9 mouse cellular contexts compared by ENCODE assay signal in genomic region chr2:138265356-138266005, GRCm38 (mm10). TPM values are rescaled to one million over a fixed set of nuclear protein-coding genes. Genes with fewer than 3 reads are reported as not detected.
DNase-seq lines count a peak whose midpoint lies in the region; ATAC-seq and TF ChIP-seq lines count a peak whose summit lies in the region.
"Had no signal": no experiment of that assay in that cellular context is flagged by ENCODE, and none has a peak within 500 bp of the region (broad histone marks: within the 10 kb centered on the region; RNA-seq: fewer than 3 reads in every experiment).

No protein-coding gene starts in this region.

- peaks cover 12% of the 10 kb centered on the region for H3K4me1 ChIP-seq in liver, adult 2 months (ENCODE audit: control insufficient read depth, insufficient read depth, low read length)
- H3K4me1 ChIP-seq in hindbrain, embryonic 16.5 days (ENCODE audit: control insufficient read depth, insufficient read depth, low read depth, low read length), result peaks cover 24% of the 10 kb centered on the region
- H3K4me1 ChIP-seq in megakaryocyte, embryonic 14.5 days, result peaks cover 37% of the 10 kb centered on the region

- 0 out of 2 replicates have a peak overlapping the region, but pooled peaks have one; percentile 6 for H3K4me2 ChIP-seq in hindbrain, embryonic 16.5 days (ENCODE audit: low read length)
- H3K4me2 ChIP-seq: midbrain, embryonic 12.5 days had no signal

- H3K9me3 ChIP-seq in hindbrain, embryonic 16.5 days (ENCODE audit: control insufficient read depth, low read length), result no peaks in the 10 kb centered on the region
- H3K9me3 ChIP-seq in megakaryocyte, embryonic 14.5 days, result peaks cover 3% of the 10 kb centered on the region; the same call in 1 of the 2 replicates
- H3K9me3 ChIP-seq: midbrain, embryonic 12.5 days had no signal

- no peak overlapping the region for H3K4me3 ChIP-seq in liver, adult 2 months (ENCODE audit: insufficient read depth, low read depth, low read length)
- no peak overlapping the region for H3K4me3 ChIP-seq in hindbrain, embryonic 16.5 days (ENCODE audit: low read length)
- H3K4me3 ChIP-seq in megakaryocyte, embryonic 14.5 days (replicated peaks), result peak overlapping the region; percentile 90
- H3K4me3 ChIP-seq: midbrain, embryonic 12.5 days had no signal

- peak; percentile 29 for DNase-seq in liver, adult 2 months (ENCODE audit: extremely low read depth, low read depth, low spot score)
- DNase-seq in liver, result no peak
- peak; percentile 43 to 49 for DNase-seq in cerebellum, postnatal 14 days
- DNase-seq in urinary bladder, postnatal 10 days (ENCODE audit: low spot score), result no peak
- DNase-seq in urinary bladder, adult 2 months (ENCODE audit: low spot score), result no peak

- H3K27ac ChIP-seq in liver, adult 2 months (replicated peaks; ENCODE audit: insufficient read depth, low read depth, low read length), result no peak overlapping the region
- H3K27ac ChIP-seq in hindbrain, embryonic 16.5 days (ENCODE audit: low read depth, low read length), result no peak overlapping the region
- H3K27ac ChIP-seq: midbrain, embryonic 12.5 days had no signal

- no peak for TF ChIP-seq CTCF in liver, adult 2 months (IDR thresholded peaks at IDR 0.05; ENCODE audit: low read depth, low read length)

- no peaks in the 10 kb centered on the region for H3K27me3 ChIP-seq in liver, adult 2 months (ENCODE audit: control insufficient read depth, insufficient read depth, low read length)
- no peaks in the 10 kb centered on the region for H3K27me3 ChIP-seq in hindbrain, embryonic 16.5 days (replicated peaks; ENCODE audit: control insufficient read depth, insufficient read depth, low read length)
- no peaks in the 10 kb centered on the region for H3K27me3 ChIP-seq in megakaryocyte, embryonic 14.5 days (replicated peaks)
- H3K27me3 ChIP-seq: midbrain, embryonic 12.5 days had no signal

- 48% methylated on average over 13 of the region's 13 CpGs for WGBS in liver, adult 2 months
- WGBS in hindbrain, embryonic 16.5 days, result 28% methylated on average over 13 of the region's 13 CpGs

- no peak overlapping the region for H3K9ac ChIP-seq in liver, adult 2 months (ENCODE audit: low read depth, low read length)
- no peak overlapping the region for H3K9ac ChIP-seq in hindbrain, embryonic 16.5 days (ENCODE audit: low read depth, low read length)
- H3K9ac ChIP-seq: midbrain, embryonic 12.5 days had no signal

- no peak for TF ChIP-seq POLR2A in liver, adult 2 months (IDR thresholded peaks at IDR 0.05; ENCODE audit: extremely low read depth, insufficient read depth, low read length)

- no peaks in the 10 kb centered on the region for H3K36me3 ChIP-seq in liver, adult 2 months (ENCODE audit: control insufficient read depth, insufficient read depth, low read length)
- H3K36me3 ChIP-seq in hindbrain, embryonic 16.5 days (ENCODE audit: control insufficient read depth, insufficient read depth, low read length), result no peaks in the 10 kb centered on the region
- H3K36me3 ChIP-seq in megakaryocyte, embryonic 14.5 days (replicated peaks; ENCODE audit: low read length), result no peaks in the 10 kb centered on the region
- H3K36me3 ChIP-seq: midbrain, embryonic 12.5 days had no signal

- ATAC-seq in hindbrain, embryonic 16.5 days, result peak; percentile 72
- ATAC-seq in erythroblast, adult 5-6 weeks (replicated peaks; ENCODE audit: low FRiP score, poor library complexity, severe bottlenecking), result no peak

- peaks cover 35% of the 10 kb centered on the region for H3K79me2 ChIP-seq in liver, adult 2 months (ENCODE audit: control insufficient read depth, insufficient read depth, low read length)

RNA-seq across cellular contexts. Expression of gene Btbd3, which starts 9.1 kb away (rescaled TPM):
- total RNA-seq in liver, adult 2 months (2014; rRNA removed), result 2.7 and 3.6 TPM in 2 replicates
- 1.4 and 1.7 TPM in 2 replicates for polyA plus RNA-seq in liver, adult 2 months (2012; rRNA removed)
- 33.7 and 37.5 TPM in 2 replicates for polyA plus RNA-seq in hindbrain, embryonic 16.5 days (2015; fragmentation: Nextera tagmentation; extraction: Ambion mirVana)
- polyA plus RNA-seq in megakaryocyte, embryonic 14.5 days (2012; ENCODE audit: insufficient read depth, low replicate concordance), result 0.10 TPM in 1 of 2 replicates, not detected in the other
- not detected in 2 replicates for total RNA-seq in erythroblast, adult 5-6 weeks (2015; ENCODE audit: low replicate concordance)
- total RNA-seq in erythroblast, adult 5-6 weeks (2017; ENCODE audit: low replicate concordance), result 0.09 and 0.28 TPM in 2 replicates
- 23.1 and 24.3 TPM in 2 replicates for polyA plus RNA-seq in urinary bladder, adult 2 months (2012; rRNA removed)

Comparison
In these comparisons a context has a peak if more than half of its experiments do, and no peak if none do; other contexts are left out.
1. DNase-seq: peak in liver, adult 2 months (single experiment) and cerebellum, postnatal 14 days (2 of 2); none in liver (single experiment), urinary bladder, postnatal 10 days (single experiment) and urinary bladder, adult 2 months (single experiment).